Mouse (Mus musculus) gastrocnemius, adult 2 months (tissue): ENCODE measurements around the gene Arid3c. TPM values are rescaled to one million over a fixed set of nuclear protein-coding genes. Genes with fewer than 3 reads are reported as not detected.

Experiments
- DNase-seq: peaks from one replicate; pipeline ENCODE4 v3.0.0; 2022
- H3K27ac ChIP-seq: fragments of 200-600 bp; 2 replicates; pipeline ENCODE4 v1.8.1; 2022; ENCODE audit warnings: mild to moderate bottlenecking
- H3K4me3 ChIP-seq: fragments of 200-600 bp; 2 replicates; pipeline ENCODE4 v1.8.1; 2022; ENCODE audit warnings: mild to moderate bottlenecking, moderate library complexity
- CTCF ChIP-seq: fragments of 200-600 bp; IDR thresholded peaks from 2 replicates; pipeline ENCODE4 v1.8.1; 2022; ENCODE audit warnings: antibody characterized with exemption, mild to moderate bottlenecking, moderate library complexity
- intact Hi-C: fragments of 180-260 bp; cut with DNase I; formaldehyde crosslinking; loops from one replicate; pipeline ENCODE4 v1.15.1; 2025
- total RNA-seq, 2 experiments: library from RNA; stranded (reverse); gene quantifications; 2 replicates each; pipeline ENCODE4 v1.2.3; 2021

Arid3c gene
- total RNA-seq, 2 experiments from 2014 or later = not detected

DNA sequence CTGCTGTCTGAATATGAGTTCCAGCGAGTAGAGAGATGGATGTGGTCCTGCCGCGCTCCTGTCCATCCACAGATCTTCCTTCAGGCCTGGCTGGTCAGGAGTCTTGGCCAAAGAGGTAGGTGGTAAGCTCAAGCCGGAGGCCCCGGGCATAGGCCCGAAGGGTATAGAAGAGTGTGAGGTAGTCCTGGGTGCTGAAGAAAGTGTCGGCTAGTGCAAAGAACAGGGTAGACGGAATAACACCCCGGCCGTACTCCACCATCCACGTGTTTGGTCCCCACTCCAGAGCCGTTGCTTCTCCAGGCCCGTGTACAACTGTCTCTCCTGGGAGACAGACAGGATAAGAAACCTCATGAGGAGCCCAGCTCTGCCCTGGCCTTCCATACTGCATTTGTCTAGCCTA is 8.3 kb upstream of the Arid3c start:
- DNase-seq = no peak
- TF ChIP-seq CTCF = no peak
- intact Hi-C loops = no loop called here
- Histone ChIP-seq H3K27ac (no peak overlapping the region), H3K4me3 (peak overlapping the region; percentile 93; the same call in 1 of the 2 replicates)

DNA sequence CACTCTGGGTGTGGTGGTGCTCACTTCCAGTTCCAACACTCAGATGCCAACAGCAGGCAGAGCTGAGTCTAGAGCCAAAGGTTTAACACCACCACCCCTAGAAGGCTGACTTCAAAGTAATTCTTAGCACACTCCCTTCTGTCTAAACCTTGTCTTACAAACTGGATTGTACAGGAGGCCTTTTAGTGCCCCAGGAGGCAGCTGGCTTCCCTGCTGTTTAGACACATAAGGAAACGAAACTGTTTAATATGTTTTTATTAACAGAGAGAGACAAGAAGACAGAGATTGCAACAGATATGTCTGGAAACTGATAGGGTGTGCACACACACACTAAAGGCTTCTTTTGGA is 7.3 kb upstream of the Arid3c start:
- Histone ChIP-seq H3K27ac (peak overlapping the region; percentile 28), H3K4me3 (no peak overlapping the region)
- no peak for TF ChIP-seq CTCF
- no peak for DNase-seq
- intact Hi-C loops = no loop called here

DNA sequence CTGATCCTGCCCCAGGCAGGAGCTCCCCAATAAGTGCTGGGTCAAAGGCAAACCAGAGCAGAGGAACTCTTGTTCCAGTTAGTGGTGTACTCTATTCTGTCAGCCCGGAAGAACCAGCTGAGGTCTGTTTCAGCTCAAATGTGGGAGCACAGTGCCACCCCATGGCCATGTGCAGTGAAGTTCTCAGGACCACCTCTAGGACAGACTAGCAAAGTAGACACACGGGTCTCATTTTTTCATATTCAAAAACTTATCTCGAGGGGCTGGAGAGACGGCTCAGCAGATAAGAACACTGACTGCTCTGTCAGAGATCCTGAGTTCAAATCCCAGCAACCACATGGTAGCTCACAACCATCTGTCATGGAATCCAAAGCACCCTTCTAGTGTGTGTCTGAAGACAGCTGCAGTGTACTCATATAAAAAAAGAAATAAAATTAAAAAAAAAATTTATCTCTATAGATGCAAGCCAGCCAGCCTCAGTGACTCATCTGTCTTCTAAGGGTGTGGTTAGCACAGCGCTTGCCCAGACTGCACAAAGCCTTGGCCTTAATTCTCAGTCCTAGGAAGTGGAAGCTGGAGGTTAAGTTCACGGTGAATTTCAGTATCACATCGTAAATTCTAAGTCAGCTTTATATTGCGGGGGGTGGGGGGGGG is 6.8 kb upstream of the Arid3c start:
- DNase-seq = peak; percentile 80
- intact Hi-C loops = loop anchor here (1.0 kb wide), 1 partner anchor 23 kb away; no protein-coding TSS in a partner anchor
- TF ChIP-seq CTCF = peak; percentile 88
- no peak overlapping the region for H3K4me3 ChIP-seq
- peak overlapping the region; percentile 65 for H3K27ac ChIP-seq

DNA sequence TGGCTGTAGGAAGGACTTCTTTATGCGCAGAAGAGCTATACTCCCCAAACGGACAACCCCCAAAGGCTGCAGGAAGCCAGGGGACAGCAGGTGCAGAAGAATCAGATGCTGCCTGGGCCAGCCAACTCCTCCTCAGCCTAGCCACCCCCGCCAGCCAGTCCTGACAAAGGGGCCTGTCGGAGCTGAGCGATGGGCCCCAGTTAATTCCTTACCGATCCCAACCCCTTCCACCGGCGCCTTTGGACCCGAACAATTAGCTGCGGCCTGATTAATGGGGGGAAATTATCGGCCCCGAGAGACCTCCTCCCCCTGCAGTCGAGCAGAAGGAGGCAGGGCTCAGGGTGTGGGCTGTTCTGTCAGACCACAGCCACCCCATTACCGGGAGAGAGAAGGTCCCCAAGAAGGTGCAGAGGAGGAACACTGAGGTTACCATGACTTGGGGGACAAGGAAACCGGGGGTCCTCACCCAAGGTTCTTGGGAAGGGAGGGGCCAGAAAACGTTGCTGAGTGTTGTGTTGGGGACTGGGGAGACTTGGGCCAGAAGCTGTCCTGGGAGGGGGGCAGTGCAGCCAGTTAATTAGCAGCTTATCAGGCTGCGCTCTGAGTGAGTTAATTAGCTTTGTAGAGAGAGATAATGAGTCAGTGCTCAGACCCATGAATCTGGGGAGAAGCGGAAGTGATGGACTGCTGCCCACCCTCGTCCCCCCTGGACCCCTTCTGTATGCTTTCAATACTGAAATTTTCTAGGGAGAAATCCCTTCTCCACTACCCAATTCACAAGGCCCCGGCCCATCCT is 3.9 kb downstream of the Arid3c start:
- H3K4me3 ChIP-seq = no peak overlapping the region
- no peak for DNase-seq
- intact Hi-C loops = no loop called here
- no peak overlapping the region for H3K27ac ChIP-seq
- no peak for TF ChIP-seq CTCF

DNA sequence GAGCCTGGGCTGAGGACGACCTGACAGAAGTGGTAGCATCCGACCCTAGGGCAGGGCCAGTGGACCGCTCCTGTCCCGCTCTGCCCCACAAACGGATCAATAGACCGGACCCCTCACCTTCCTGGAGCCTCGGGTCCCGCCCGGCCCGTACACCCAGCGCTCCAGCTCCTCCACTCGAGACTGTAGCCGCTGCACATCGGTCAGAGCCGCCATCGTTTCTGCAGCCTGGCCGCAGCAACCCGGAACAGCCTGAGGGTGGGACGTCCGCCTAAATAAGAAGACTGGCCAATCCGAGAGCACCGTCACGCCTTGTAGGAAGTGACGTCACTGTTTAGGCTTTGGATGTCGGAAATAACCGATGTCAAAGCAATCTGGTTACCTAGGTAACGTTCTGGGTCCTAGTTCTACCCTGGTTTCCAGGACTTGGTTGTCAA is 8.0 kb downstream of the Arid3c start, which contains the start of gene Dctn3:
Dctn3 (minus strand) TSS at position 253 of the 434 bp plus-strand sequence.
- TF ChIP-seq CTCF = no peak
- Histone ChIP-seq H3K27ac (peak within 1 kb of the TSS; percentile 87), H3K4me3 (peak within 1 kb of the TSS; percentile 98)
- intact Hi-C loops = no loop called here
- peak; percentile 90 for DNase-seq

- no peak for TF ChIP-seq CTCF
- DNase-seq = no peak
- intact Hi-C loops = no loop called here
- Histone ChIP-seq H3K4me3 (no peak overlapping the region), H3K27ac (no peak overlapping the region)
Measured at GRCm38 (mm10) chr4:41716834-41717233, 14.1 kb downstream of the Arid3c start.

DNA sequence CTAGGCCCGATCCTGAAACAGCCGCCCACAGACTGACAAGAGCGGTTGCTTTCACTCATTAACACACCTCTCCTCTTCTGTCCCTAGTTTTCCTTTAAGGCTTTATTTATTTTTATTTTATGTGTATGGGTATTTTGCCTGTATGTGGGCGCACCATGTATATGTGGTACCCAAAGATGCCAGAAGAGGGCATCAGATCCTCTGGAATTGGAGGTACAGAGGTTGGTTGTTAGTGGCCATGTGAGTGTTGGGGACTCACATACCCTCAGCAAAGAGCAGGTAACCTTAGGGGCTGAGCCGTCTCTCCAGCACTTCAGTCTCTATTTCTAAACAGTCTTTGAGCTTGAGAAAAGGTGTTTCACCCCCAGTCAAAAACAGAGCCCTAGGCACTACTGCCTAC is 15.3 kb downstream of the Arid3c start:
- H3K4me3 ChIP-seq = no peak overlapping the region
- H3K27ac ChIP-seq = no peak overlapping the region
- no peak for DNase-seq
- intact Hi-C loops = no loop called here
- peak; percentile 64 for TF ChIP-seq CTCF

- Histone ChIP-seq H3K4me3 (no peak overlapping the region), H3K27ac (no peak overlapping the region)
- intact Hi-C loops = no loop called here
- no peak for DNase-seq
- TF ChIP-seq CTCF = no peak
Measured at GRCm38 (mm10) chr4:41715082-41715481, 15.9 kb downstream of the Arid3c start.

- intact Hi-C loops = loop anchor here (1.0 kb wide), 1 partner anchor 23 kb away; no protein-coding TSS in a partner anchor
- TF ChIP-seq CTCF = peak; percentile 90
- H3K4me3 ChIP-seq = peak overlapping the region; percentile 84
- DNase-seq = peak; percentile 75
- H3K27ac ChIP-seq = peak overlapping the region; percentile 95
Measured at GRCm38 (mm10) chr4:41714276-41714675, 16.7 kb downstream of the Arid3c start.

GRCm38 (mm10) chr4:41713197-41714067 is 17.5 kb downstream of the Arid3c start, which contains the start of gene Rpp25l:
Gene Rpp25l (minus strand): TSS chr4:41713534.
- peak; percentile 45 for TF ChIP-seq CTCF
- H3K4me3 ChIP-seq = peak within 1 kb of the TSS; percentile 84
- intact Hi-C loops = loop anchor here (1.0 kb wide), 1 partner anchor 24 kb away; no protein-coding TSS in a partner anchor
- peak within 1 kb of the TSS; percentile 95 for H3K27ac ChIP-seq
- peak; percentile 91 for DNase-seq

DNA sequence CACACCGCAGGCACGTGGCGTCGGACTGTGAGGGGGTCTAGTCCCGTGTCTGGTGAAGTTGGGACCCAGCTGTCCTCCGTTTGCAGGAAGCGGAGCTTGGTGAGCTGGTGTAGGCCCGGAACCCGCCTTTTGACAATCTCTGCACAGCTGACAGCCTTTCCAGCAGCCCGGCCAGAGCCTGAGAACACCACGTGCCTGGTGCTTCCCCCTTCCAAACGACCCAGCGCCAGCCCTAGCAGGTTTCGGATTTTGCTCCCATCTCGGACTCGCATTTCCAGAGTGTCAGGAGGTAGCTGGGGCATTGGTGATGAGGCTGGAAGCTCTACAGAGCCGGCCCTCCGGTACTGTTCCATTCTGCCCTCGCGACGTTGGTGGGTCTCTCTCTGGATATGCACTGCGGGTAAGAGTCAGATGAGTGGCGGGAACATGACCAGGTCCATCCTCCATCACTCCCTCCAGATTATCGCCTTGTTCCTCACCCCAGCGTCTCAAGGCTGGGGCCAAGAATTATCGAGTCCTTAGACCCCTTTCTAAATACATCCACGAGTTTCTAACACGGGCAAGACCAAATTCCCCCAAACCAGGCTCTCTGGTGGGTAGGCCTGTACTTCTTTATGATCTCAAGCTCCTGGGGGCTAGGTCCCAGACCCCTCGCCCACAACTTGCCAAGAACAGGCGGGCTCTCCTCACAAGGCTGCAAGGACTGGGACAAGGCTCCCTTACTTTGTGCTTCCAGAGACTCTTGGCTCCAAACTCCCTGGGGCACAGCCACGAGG is 18.3 kb downstream of the Arid3c start:
- no peak for TF ChIP-seq CTCF
- H3K4me3 ChIP-seq = peak overlapping the region; percentile 84
- DNase-seq = peak; percentile 82
- intact Hi-C loops = no loop called here
- peak overlapping the region; percentile 95 for H3K27ac ChIP-seq
